Mouse (Mus musculus): Measurements from ENCODE around the gene Cd84. TPM values are rescaled to one million over a fixed set of nuclear protein-coding genes. Genes with fewer than 3 reads are reported as not detected.
"Not testable (repeated sequence)": the region's sequence is repeated elsewhere in the genome, so short reads cannot be mapped to it uniquely, and the experiment has no call there.

The Cd84 gene
- total RNA-seq (2021) = 1 to 10 TPM; 1.5 to 2.4 TPM

DNA sequence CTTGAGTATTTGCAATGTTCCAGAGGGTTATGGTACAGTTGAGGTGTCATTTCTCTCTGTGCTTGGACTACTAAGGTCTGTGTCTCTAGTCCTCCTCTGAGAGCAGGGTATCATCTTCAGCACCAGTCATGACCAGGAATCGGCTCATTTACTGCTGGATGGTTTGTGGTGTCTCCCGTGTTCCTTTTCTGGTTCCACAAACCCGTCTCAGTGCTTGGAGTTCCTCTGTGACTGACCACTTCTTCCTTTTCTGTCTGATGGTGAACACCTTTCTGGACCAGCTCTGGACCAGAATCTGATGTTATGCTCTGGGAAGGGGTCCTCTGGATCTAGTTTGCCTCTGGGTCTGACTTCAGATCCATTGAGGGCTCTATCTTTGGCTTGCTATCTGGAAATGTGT is at the start of gene Cd84:
Gene Cd84, plus strand, starts transcription at position 210 of the 400 bp plus-strand sequence.
- no peak for DNase-seq (ENCODE audit: low spot score)
- intact Hi-C loops (cut with DNase I) = no loop called here

DNA sequence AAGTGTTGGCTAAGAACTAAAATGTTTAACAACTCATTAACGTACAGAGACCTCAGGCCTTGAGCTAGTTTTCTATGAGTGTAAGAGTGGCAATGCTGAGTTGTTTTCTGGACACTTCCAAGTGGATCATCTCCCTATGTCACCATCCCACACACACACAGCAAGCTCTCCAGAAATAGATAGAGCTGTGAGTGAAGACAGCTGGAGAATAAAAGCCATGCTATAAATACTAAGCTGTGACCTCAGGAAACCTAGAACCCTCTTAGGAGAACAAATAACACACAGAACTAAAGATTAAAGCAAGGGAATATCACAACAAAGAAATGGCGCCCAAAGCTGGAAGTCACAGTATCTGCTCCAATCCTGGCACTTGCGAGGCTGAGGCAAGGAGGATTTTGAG is 48.0 kb upstream of the Cd84 start:
- DNase-seq (ENCODE audit: low spot score) = no peak
- intact Hi-C loops (cut with DNase I) = no loop called here

DNA sequence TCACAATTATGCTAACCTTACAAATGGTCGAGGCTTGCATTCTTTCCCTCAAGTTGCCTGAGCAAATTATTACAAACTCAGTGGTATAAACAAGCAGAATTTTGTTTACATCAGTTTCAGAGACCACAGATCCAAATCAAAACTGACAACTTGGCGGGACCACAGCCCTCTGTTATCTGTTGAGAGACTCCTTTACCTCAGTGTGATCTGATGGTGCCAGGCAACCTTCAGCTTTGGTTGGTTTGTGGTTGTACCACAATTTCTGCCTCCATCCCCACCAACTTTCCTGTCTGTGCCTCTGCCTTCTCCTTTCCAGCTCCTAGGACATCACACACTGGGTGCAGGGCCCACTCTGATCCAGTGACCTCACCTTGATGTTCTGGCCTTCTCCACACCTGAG is 43.3 kb upstream of the Cd84 start:
- DNase-seq (ENCODE audit: low spot score) = no peak
- intact Hi-C loops (cut with DNase I) = no loop called here

DNA sequence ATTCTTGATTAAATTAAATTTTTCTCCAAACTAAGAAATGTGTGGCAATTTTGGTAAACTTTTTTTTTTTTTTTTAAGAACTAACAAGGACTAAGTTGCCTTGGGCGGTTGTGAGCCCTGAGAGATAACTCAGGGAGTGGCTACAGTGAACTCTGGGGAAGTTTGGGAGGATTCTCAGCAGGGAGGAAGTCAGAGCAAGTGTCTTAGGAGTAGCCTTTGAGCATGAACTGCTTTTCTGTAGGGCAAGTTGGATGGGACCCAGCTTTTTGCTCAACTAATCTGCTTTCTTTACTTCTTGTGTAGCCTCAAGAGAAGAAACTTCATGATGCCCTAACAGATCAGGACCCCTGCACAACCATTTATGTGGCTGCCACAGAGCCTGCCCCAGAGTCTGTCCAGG is 41.7 kb upstream of the Cd84 start:
- intact Hi-C loops (cut with DNase I) = no loop called here
- DNase-seq (ENCODE audit: low spot score) = no peak

DNA sequence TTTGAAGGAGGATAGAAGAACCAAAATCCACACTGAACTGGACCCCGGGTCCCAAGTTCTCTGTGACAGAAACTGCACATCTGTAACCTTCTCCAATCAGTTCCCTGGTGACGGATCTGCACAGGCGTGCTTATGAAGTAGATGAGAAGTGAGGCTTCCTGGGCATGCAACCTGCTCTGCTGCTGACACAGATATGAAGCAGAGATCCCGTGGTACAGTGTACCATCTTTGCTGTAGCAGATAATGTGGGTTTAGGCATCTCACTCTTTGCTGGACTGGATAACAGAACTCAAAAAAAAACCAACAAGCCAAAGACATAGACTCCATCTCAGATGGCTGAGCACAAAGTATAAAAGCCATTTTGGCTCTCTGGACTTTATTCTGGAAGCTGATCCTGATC is 39.8 kb upstream of the Cd84 start:
- intact Hi-C loops (cut with DNase I) = no loop called here
- no peak for DNase-seq (ENCODE audit: low spot score)

DNA sequence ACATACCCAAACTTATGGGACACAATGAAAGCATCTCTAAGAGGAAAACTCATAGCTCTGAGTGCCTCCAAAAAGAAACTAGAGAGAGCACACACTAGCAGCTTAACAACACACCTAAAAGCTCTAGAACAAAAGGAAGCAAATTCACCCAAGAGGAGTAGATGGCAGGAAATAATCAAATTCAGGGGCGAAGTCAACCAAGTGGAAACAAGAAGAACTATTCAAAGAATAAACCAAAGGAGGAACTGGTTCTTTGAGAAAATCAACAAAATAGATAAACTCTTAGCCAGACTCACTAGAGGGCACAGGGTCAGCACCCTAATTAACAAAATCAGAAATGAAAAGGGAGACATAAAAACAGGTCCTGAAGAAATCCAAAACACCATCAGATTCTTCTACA is 28.4 kb upstream of the Cd84 start:
- intact Hi-C loops (cut with DNase I); DNase-seq (ENCODE audit: low spot score): not testable (repeated sequence)

DNA sequence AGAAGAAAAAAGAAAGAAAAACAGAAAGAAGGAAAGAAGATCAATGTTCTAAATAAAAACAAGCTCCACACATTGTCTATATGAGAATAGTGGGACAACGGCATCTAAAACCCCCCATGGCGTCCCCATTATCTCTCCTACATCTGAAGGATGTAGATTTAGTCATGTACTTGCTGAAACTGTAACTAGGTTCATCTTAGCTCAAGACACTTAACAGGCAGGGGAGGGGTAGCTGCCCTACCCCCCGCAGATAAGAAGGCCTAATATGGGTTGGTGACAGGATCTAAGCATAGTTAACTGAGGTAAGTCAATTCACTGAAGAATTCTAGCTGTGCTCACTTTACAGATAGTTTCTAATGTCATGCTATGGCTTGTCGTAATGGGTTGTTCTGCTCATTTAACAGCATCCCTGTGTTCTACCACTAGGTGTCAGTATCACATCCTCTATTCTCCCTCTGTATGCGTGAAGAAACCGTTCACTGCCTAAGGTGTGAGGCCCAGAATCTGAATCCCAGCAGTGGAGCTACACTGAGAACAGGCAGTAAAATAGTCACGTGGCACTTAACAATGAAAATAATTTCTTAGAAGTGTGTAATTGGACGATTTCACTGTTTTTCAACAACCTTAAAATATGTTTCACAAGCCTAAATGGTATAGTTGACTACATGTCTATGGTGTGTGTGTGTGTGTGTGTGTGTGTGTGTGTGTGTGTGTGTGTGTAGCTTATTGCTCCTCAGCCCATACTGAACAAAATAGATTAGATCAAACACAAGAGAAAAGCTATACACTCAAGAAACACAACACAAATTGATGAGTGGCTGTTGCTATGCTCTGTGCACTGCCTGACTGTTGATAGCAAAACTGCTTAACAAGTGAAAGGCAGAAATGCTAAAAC is 23.7 kb upstream of the Cd84 start:
- DNase-seq (ENCODE audit: low spot score) = no peak
- intact Hi-C loops (cut with DNase I) = loop anchor here (5.0 kb wide), 2 partner anchors 187 to 507 kb away; no protein-coding TSS in a partner anchor

DNA sequence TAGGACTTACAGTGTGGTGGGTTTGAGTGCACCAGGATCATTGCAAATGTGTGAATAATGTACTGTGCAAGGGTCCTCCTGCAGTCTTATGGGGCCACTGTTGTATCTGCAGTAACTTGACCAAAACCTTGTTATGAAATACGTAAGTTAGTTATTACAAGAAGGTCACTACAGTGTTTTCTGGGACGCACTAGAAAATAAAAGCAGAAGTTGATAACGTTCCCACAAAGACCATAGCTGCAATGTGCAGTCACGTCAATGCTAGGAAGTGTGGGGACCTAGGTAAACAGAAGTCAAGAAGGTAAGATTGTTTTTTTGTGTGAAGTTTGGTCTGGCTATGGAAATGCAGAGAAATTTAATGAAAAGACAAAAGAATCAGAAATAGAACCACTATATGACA is 22.5 kb upstream of the Cd84 start:
- no peak for DNase-seq (ENCODE audit: low spot score)
- intact Hi-C loops (cut with DNase I) = loop anchor here (5.0 kb wide), 2 partner anchors 185 to 505 kb away; no protein-coding TSS in a partner anchor

DNA sequence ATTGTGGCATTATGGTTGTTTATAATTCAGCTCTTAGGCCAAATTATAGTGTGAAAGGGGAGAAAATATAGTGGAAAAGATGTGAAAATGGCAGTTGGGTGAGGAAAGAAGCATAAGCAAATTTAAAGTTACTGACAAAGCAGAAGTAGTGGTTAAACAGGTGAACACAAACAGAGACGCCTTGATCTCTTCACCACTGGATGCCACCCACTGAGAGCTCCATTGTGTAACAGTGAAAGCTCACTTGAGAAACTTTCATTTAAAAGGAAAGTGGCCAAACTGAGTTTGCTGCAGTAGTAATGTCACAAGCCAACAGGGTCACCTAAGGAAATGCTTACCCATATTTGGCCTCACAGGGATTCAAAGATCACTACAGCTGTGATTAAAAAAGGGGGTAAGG is 18.2 kb upstream of the Cd84 start:
- DNase-seq (ENCODE audit: low spot score) = no peak

DNA sequence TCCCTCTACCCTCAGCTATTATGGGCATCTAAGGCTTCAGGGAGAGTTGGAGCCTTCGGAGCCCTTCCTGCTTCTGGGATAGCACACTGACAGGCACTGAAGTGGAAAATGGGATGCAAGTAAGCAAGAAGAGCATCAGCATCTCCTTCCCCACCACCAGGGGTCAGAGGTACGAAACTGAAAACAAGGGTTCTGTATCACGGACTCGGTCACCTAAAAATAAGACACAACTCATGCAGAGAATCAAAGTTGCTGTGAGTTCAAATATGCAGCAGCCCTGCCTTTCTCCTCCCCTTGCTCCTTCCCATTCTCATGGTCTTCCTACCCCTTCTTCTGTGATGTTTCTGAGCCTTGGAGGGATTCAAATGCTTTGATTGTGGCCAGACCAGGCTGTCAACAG is 14.0 kb upstream of the Cd84 start:
- no peak for DNase-seq (ENCODE audit: low spot score)
- intact Hi-C loops (cut with DNase I) = no loop called here

More for the DNA sequence above, 18.2 kb upstream of the Cd84 start:
- intact Hi-C loops (cut with DNase I) = no loop called here

DNA sequence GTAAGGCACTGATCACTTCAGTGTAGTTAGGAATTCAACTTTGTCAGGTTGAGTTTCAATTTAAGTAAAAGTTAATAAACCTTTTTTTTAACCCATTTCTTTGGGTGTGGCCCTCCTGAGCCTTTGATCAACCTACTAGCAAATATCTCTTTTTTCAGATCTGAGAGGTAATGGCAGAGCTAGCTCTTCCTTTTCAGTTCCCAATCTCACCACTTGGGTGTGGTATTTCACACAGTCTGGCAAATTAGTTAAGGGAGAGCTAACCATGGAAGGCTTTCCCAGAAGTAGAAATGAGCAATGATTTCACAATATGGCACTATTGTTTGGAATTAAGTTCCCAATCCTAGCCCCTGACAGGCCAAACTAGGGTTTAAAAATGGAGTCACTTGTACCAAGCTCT is 13.3 kb upstream of the Cd84 start:
- intact Hi-C loops (cut with DNase I) = no loop called here
- DNase-seq (ENCODE audit: low spot score) = no peak

DNA sequence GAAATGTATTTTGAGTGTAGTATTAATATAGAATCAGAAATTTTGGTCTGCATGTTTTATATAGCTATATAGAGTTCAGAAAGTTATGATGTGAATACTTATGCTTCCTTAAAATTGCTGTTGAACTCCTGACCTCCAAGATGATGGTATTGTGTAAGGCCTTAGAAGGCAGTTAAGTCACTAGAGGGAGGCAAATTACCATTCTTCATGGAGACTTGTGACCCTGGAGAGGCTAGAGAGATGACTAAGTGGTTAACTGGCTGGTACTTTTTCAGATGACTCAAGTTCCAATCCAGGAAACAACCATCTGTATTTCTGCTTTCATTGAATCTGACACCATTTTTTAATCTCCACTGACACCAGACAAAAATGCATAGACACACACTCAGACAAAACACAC is 11.8 kb upstream of the Cd84 start:
- intact Hi-C loops (cut with DNase I) = no loop called here
- DNase-seq (ENCODE audit: low spot score) = no peak

DNA sequence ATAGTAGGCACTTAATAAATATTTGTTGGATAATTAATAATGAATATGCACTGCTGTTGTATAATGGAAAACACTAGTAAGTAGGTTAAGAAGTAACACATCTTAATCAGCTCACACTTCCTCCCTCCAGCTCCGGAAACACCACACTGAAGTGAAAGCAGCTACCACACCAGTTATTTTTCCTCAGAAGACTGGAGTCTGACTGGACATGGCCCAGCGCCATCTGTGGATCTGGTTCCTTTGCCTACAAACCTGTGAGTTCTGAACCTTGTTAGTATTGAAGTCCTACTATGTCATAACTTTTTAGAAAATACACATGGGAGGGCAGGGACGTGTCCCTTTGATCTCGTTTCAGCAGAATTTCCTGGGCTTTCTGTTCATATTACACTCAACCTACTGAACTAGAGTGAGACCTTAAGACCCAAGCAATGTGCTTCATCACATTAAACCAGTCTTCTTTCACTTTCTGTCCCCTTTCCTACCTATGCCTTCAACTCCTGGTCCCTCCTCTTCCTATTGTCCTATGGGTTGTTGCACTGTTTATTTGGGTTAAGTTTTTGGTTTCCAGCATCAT is 1.0 kb downstream of the Cd84 start:
- intact Hi-C loops (cut with DNase I) = no loop called here

DNA sequence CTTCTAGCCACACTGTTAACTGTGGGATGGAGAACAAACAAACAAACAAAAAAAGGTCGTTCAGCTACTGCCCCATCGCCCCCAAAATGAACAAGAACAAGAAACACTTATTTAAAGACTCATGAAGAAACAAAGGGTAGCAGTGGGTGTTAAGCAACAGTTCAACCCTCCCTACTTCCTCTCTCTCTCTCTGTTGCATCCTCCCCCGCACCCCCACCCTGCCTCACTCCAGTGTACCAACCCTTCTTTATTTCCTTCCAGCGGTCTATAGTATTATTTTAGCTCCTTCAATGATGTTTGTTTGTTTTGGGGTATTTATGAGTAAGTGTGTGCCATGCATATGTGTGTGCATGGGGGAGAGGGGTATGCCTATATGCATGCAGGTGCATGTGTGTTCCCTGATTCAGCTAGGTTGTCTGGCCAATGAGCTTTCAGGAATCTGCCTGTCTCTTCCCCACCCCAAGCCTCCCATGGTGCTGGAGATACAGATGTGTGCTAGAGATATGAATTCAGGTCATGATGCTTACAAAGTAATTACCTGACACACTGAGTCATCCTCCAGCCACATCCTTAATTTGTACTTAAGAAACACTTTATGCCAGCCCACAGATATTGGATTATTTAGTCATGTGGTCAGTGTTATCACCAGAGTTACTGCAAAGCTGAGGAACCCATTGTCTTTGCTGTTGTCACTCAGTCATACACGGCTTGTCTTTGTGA is 5.7 kb downstream of the Cd84 start:
- intact Hi-C loops (cut with DNase I) = no loop called here
- DNase-seq (ENCODE audit: low spot score) = no peak

More for the DNA sequence above, 1.0 kb downstream of the Cd84 start:
- DNase-seq (ENCODE audit: low spot score) = no peak

DNA sequence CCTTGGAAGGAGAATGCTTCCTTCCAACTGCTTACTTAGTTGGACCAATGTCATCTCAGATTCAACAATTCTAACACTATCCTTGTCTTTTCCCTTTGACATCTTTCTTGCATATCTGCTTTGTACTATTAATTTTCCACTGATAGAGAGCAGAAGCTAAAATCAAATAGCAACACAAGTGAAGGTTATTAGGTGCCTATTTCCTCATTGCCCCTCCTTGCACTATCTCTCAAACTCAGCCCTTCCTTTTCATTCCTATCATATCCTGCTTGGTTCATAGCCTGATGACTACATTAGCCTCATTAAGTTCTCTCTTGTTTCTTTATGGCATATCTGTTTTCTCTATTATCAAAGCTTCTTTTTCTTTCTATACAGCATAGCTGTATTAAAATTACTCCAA is 8.7 kb downstream of the Cd84 start:
- DNase-seq (ENCODE audit: low spot score) = no peak
- intact Hi-C loops (cut with DNase I) = no loop called here

DNA sequence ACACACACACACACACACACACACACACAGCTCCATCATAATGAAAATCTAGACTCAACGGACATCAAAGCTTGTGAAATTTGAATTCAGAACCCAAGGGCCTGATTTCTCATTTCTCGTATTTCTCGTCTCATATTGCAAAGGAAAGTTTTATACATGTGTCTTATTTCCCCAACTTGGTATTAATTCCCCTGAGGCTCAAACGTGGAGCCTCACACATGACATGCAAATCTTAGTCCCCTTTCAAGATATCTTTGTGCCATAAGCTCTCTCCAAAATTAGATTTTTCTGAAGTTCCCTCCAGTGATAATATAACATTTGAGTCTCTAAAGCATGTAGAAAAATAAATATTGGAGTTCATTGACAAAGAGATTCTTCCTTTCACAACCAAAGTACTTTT is 9.3 kb downstream of the Cd84 start:
- DNase-seq (ENCODE audit: low spot score) = no peak

DNA sequence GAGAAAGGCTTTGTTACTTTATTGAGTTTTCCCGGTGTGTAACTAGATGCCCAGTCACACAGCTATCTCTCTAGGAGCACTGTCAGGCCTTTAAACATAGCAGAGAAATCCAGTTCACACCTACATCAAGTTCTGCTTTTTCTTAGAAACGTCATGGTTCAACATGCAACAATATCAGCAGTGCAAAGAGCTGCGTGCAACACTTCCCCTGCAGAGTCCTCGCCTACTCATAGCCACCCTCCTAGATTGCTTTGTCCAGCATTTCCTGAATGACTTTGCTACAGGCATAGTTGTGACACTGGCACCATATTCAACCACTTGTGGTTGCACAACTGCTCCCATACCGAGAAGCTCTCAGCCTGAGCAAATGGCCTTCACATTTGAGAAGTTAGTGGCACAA is 10.0 kb downstream of the Cd84 start:
- DNase-seq (ENCODE audit: low spot score) = peak; percentile 8
- intact Hi-C loops (cut with DNase I) = no loop called here

More for the DNA sequence above, 9.3 kb downstream of the Cd84 start:
- intact Hi-C loops (cut with DNase I) = no loop called here

DNA sequence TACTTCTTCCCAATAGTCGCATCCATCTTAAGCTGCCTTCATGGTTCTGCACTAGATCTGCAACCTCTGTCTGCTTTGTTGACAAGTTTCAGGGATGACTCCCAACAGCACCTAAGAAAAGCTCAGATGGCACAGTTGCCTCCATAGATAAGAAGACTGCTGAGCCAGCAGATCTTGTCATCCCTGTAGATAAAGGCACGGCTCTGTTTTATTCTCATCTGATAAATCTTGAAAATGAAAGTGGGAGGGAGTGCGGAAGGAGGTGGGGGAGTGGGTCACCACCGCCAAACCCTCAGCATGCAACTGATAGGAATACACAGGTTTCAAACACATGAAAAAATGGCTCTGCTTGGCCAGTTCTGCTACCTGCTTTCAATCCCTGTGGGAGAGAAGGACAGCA is 26.0 kb downstream of the Cd84 start:
- intact Hi-C loops (cut with DNase I) = no loop called here
- DNase-seq (ENCODE audit: low spot score) = no peak

DNA sequence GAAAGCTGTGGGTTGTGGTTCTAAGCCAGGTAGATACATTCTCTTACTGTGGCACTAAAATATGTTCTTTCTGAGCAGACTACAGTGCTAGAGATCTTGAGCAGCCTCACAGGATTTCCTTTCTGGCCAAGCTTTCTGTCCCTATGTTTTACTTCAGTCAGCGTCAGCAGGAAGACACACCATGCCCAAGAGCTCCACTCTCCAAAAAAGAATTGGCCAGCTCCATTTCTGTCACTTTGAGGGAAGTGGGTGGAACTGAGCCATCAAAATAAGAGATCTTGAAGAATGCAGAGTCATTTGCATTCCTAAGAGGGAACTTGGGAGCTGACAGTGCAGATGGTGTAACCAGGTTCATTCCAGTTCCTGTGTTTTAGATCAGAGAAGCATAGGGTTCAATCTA is 47.5 kb downstream of the Cd84 start:
- intact Hi-C loops (cut with DNase I) = no loop called here
- DNase-seq (ENCODE audit: low spot score) = no peak

DNA sequence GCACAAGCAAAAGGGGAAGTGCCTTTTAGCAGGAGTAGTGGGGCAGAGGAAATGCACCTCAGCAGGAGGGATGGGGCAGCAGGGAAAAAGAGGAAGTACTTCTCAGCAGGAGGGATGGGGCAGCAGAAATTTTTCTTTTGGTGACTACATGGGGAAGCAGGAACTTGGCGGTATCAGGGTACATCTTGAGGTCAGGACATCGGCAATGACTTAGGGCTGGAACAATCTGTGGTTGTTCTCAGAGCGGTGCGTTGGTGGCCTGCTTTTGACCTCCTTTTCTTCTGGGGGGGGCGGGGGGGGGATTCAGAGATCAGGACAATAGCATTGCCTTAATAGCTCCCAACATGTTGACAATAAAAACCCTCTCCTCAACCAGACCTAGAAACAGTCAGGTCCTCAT is 55.9 kb downstream of the Cd84 start, which contains the start of gene Gm10521:
Gene Gm10521, plus strand, starts transcription at position 301 of the 400 bp plus-strand sequence.
- DNase-seq (ENCODE audit: low spot score); intact Hi-C loops (cut with DNase I): not testable (repeated sequence)

DNA sequence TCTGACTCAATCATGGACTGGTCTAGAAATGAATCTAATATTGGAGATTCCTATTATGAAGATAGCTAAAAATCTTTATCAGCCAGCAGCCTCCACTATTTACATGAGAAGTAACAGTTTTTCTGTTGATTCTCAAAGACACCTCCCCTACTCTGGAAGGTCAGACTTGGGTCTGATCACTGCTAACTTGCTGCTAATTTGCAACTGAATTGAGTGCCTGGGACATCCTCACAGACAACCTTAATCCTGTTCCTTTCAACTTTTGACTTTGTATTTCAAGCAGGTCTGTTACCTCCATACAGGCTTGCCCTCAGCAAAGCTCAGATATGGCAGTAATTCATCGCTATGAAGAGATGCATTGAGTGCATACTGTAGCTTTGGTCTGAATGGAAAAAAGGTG is 64.5 kb downstream of the Cd84 start:
- intact Hi-C loops (cut with DNase I) = no loop called here

More for the DNA sequence above, 64.5 kb downstream of the Cd84 start:
- DNase-seq (ENCODE audit: low spot score) = no peak
